Mouse (Mus musculus) intestine, embryonic 14.5 days (tissue): ENCODE results near the gene Timm10. TPM values are rescaled to one million over a fixed set of nuclear protein-coding genes. Genes with fewer than 3 reads are reported as not detected.

Source experiments
- ATAC-seq: fragments of 200-750 bp; cut with Nextera tagmentation; replicated peaks from 2 replicates; pipeline ENCODE4 v1.8.0; 2017; ENCODE audit warnings: low read depth, moderate number of reproducible peaks, moderate TSS enrichment, moderate library complexity; ENCODE audit not compliant: low FRiP score, low TSS enrichment
- DNase-seq: peaks from one replicate; pipeline ENCODE4 v3.0.0-alpha.2; 2018; ENCODE audit warnings: low spot score
- H3K27ac ChIP-seq: fragments of 300-500 bp; sonication (generic); 2 replicates; pipeline ENCODE4 v1.5.1; 2014; ENCODE audit warnings: low read depth, mild to moderate bottlenecking, control low read depth
- H3K27me3 ChIP-seq: fragments of 300-500 bp; sonication (generic); replicated peaks from 2 replicates; pipeline ENCODE4 v1.6.1; 2014; ENCODE audit warnings: low read length, control low read depth; ENCODE audit not compliant: control insufficient read depth, insufficient read depth
- H3K36me3 ChIP-seq: fragments of 300-500 bp; sonication (generic); 2 replicates; pipeline ENCODE4 v1.6.1; 2014; ENCODE audit warnings: low read length, control low read depth; ENCODE audit not compliant: control insufficient read depth, insufficient read depth
- H3K4me1 ChIP-seq: fragments of 300-500 bp; sonication (generic); replicated peaks from 2 replicates; pipeline ENCODE4 v1.6.1; 2014; ENCODE audit warnings: low read length, control low read depth, mixed read lengths; ENCODE audit not compliant: control insufficient read depth, insufficient read depth
- H3K4me2 ChIP-seq: fragments of 300-500 bp; sonication (generic); 2 replicates; pipeline ENCODE4 v1.6.1; 2014; ENCODE audit warnings: low read length
- H3K4me3 ChIP-seq: fragments of 300-500 bp; sonication (generic); 2 replicates; pipeline ENCODE4 v1.5.1; 2014; ENCODE audit warnings: low read depth, low read length, control low read depth, mixed read lengths
- H3K9ac ChIP-seq: fragments of 300-500 bp; sonication (generic); 2 replicates; pipeline ENCODE4 v1.6.1; 2014; ENCODE audit warnings: mild to moderate bottlenecking, low read length
- H3K9me3 ChIP-seq: fragments of 300-500 bp; sonication (generic); 2 replicates; pipeline ENCODE4 v1.6.1; 2016; ENCODE audit warnings: low read length, control low read depth; ENCODE audit not compliant: control insufficient read depth
- WGBS: fragments of 180-500 bp; shearing (Covaris S2); extraction: QIAGEN DNeasy Blood & Tissue Kit; methylation state at CpG from one replicate; pipeline ENCODE4 v1.1.7; 2014; 5-methylcytosine and 5-hydroxymethylcytosine counted together
- polyA plus RNA-seq: library from polyadenylated mRNA; unstranded; fragments of >200 nt; fragmentation: Nextera tagmentation; extraction: Ambion mirVana; gene quantifications from 2 replicates; pipeline ENCODE4 v1.2.1, GENCODE M21; 2014

The Timm10 gene
- polyA plus RNA-seq, 1 experiment from 2014 or later, result 73.7 TPM

DNA sequence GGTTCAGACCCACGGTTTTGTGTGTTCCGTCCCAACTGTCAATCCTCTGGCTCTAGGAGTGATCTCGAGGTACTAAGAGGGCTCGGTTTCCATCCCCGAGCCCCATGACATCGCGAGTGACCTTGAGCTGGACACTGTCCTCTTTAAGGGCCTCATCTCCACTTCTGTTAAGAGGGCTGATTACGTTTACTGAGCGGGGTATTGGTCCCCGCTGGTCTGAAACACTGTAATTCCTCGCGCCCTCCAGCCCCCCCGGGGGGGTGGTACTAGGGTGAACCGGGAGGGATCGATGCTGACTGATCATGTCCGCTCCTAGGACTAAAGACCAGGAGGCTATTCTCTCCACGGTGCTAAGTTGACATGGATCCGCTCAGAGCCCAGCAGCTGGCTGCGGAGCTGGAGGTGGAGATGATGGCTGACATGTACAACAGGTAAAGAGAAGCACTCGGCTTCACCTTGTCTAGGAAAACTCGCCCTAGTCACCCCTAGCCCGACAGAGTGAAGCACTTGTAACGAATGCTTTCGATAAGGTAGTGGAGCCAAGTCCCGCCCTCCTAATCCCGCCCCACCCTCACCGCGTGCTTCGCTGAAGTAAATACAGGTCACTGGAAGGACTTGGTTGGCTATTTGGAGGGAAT, 605 bp downstream of the Timm10 start:
- Histone ChIP-seq H3K9me3 (no peaks in the 10 kb centered on the region), H3K4me1 (peaks cover 8% of the 10 kb centered on the region; the same call in 1 of the 2 replicates), H3K4me2 (peak overlapping the region; percentile 98), H3K4me3 (peak overlapping the region; percentile 99), H3K36me3 (peaks cover 9% of the 10 kb centered on the region), H3K27me3 (no peaks in the 10 kb centered on the region), H3K27ac (peak overlapping the region; percentile 16; the same call in 1 of the 2 replicates), H3K9ac (peak overlapping the region; percentile 72)
- peak; percentile 23 for ATAC-seq
- peak; percentile 73 for DNase-seq
- under 1% methylated on average over 29 of the region's 29 CpGs for WGBS

DNA sequence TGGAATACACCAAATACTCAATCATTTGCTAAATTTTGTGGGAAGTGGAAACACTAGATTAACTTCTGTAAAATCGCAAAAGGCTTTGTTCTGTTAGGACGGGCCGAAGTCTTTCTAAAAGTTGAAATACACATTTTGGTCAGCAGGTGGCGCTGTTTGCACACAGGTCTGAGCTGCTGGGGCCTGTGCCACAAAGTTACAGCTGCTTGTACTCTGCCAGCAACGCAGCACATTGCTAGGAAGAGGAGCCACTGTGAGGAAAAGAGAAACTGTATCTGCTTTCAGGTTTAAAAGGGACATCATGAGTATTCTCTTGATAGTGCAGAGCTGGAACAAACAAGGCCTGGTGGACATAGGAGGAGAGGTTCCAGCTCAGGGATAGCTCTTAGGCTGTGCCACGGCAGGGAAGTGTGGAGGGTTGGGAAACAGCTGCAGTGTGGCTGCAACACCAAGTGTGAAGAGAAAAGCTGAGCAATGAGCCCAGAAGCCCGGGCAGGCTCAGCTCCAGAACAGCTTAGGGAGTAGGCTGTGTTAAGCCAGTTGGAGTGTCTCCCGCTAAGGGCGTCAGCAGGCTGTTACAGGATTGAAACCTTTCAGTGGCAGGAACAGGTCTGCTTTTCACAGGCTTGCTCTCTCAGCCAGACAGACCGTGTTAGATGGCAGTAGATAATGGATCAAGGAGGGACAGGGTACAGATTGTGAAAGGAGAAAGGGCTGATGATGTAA, 5.0 kb downstream of the Timm10 start:
- Histone ChIP-seq H3K36me3 (peaks cover 9% of the 10 kb centered on the region), H3K27ac (peak overlapping the region; percentile 17; the same call in 1 of the 2 replicates), H3K9me3 (no peaks in the 10 kb centered on the region), H3K4me2 (no peak overlapping the region), H3K9ac (peak overlapping the region; percentile 14; the same call in 1 of the 2 replicates), H3K4me3 (no peak overlapping the region), H3K4me1 (peaks cover 8% of the 10 kb centered on the region; the same call in 1 of the 2 replicates), H3K27me3 (no peaks in the 10 kb centered on the region)
- peak; percentile 92 for DNase-seq
- ATAC-seq, result peak; percentile 64
- WGBS, result 28% methylated on average over 10 of the region's 10 CpGs

DNA sequence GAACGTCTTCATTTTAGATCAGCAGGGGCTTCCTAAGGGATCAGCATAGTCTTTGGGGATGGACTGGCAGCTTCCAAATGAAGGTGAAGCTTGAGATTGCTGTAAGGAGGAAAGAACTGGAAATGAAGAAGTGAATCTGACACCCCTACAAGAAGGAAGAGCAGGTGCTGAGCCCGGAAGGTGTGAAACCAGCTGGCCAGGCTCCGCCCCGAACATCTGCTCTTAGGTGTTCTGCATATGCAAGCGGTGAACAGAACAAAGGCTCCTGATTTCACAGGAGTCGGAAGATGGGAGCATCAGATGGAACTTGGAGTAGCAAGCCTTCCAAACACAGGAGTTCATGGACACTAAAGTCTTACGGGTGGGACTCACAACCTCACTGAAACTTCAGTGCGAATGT, 10.3 kb downstream of the Timm10 start:
- Histone ChIP-seq H3K4me2 (no peak overlapping the region), H3K36me3 (no peaks in the 10 kb centered on the region), H3K9me3 (no peaks in the 10 kb centered on the region), H3K4me1 (peaks cover 20% of the 10 kb centered on the region), H3K9ac (no peak overlapping the region), H3K27me3 (peaks cover 6% of the 10 kb centered on the region; the same call in 1 of the 2 replicates), H3K27ac (no peak overlapping the region), H3K4me3 (no peak overlapping the region)
- DNase-seq (no peak), ATAC-seq (no peak)
- WGBS, result 48% methylated on average over 8 of the region's 8 CpGs

DNA sequence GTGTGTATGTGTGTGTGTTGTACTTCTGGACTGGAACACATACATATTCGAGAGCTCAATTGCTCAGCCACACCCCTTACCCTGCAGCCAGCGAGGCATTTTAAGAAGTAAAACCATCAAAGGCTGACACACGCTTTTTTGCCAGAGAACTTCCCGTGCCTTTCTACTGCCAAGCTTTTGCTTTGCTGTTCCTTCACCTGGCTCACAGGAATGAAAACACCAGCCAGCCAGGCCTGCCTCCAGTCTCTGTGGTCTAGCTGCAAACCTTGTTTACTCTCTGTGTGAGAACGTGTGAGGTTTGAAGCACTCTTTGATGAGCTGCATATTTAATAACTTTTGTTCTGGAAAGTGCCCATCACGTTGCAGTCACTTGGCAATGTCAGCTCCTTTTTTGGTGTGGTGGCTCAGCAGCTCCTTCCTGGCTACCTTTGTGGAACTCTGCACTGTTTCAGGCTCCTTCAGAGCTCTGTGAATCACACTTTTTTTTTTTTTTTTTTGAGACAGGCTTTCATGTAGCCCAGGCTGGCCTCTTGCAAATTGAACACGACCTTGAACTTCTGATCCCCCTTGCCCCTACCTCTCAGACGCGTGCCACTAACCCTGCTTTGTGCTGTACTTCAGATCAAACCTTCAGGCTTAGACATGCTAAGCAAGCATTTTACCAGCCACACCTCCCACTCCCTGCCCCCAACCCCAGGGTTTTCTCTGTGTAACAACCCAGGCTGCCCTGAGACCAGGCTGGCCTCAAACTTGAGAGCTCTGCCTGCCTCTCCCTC, 11.2 kb downstream of the Timm10 start:
- Histone ChIP-seq H3K4me1 (peaks cover 22% of the 10 kb centered on the region), H3K27ac (no peak overlapping the region), H3K27me3 (peaks cover 6% of the 10 kb centered on the region; the same call in 1 of the 2 replicates), H3K36me3 (no peaks in the 10 kb centered on the region), H3K9ac (no peak overlapping the region), H3K4me2 (no peak overlapping the region), H3K9me3 (no peaks in the 10 kb centered on the region), H3K4me3 (no peak overlapping the region)
- DNase-seq (no peak), ATAC-seq (no peak)
- WGBS, result 34% methylated on average over 9 of the region's 9 CpGs

DNA sequence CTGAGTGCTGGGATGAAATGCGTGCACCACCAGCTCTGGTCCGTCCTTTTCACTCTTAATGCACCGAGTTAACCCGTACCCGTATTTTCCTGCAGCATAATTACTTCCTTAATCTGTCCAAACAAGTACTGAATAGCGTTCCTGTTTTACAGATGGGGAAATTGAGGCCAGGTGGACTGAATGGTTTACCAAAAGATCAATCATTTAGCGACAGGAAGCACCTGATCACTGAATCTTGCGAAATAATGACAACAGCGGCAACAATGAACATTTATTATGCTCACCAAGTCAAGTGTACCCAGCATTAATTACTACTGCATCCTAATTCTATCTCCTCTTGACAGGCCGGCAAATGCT, 11.8 kb downstream of the Timm10 start, which contains the start of gene Slc43a1:
Gene Slc43a1 (plus strand): TSS at position 258 of the 357 bp plus-strand sequence.
- H3K27me3 ChIP-seq, result peaks cover 6% of the 10 kb centered on the region; the same call in 1 of the 2 replicates
- peak within 1 kb of the TSS; percentile 95 for H3K4me2 ChIP-seq
- H3K4me1 ChIP-seq, result peaks cover 22% of the 10 kb centered on the region
- no peaks in the 10 kb centered on the region for H3K9me3 ChIP-seq
- no peaks in the 10 kb centered on the region for H3K36me3 ChIP-seq
- ATAC-seq (no peak), DNase-seq (no peak)
- peak within 1 kb of the TSS; percentile 72 for H3K4me3 ChIP-seq
- H3K9ac ChIP-seq, result peak within 1 kb of the TSS; percentile 76
- 25% methylated on average over 10 of the region's 10 CpGs for WGBS
- peak within 1 kb of the TSS; percentile 94 for H3K27ac ChIP-seq

DNA sequence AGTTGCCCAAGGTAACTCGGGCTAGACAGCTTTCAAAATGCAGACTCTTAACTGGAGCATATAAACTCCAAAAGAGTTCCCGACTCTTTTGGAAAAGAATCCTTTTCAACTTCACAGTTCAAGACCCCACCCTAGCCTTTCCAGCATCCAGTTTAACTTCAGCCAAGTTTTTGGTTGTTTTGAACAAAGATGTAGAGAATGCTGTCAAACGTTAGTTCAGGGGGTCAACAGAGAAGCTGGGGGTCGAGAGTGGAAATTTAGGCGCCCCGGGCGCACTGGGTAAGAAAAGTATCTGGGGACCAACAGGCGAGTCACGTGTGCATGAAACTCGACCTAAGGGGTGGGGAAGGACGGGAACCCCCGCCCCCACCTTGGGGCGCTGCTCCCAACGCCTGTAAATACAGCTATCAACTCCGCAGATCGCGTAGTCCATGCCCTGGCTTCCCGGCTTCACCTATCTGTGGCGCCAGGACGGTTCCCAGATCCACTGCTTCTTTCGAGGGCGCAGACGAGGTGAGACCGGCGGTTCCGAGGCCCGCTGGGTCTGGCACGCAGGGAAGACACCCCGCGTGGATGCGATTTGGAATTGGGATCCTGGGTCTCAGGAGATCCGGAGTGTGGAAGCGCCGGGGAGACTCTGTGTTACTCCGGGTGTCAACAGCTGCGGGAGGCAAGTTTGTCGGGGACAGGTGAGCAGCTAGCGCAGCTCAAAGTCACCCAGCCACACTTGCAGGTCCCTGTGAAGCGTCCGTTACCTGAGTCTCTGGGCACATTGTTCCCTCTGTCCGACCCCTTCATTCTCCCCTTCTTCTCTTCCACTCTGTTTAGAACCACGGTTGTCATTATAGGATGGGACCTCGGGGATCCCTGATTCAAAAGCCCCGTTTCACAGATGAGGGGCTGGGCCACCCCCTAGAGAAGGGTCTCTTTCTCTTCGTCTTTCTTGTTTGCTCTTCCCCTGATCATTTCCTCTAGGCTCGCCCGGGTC, 12.5 kb downstream of the Timm10 start:
- peak; percentile 33 for ATAC-seq
- H3K36me3 ChIP-seq, result peaks cover 1% of the 10 kb centered on the region; the same call in 1 of the 2 replicates
- H3K27me3 ChIP-seq, result peaks cover 6% of the 10 kb centered on the region; the same call in 1 of the 2 replicates
- peak overlapping the region; percentile 95 for H3K4me2 ChIP-seq
- no peaks in the 10 kb centered on the region for H3K9me3 ChIP-seq
- peaks cover 22% of the 10 kb centered on the region for H3K4me1 ChIP-seq
- peak overlapping the region; percentile 76 for H3K9ac ChIP-seq
- peak; percentile 82 for DNase-seq
- peak overlapping the region; percentile 94 for H3K27ac ChIP-seq
- peak overlapping the region; percentile 72 for H3K4me3 ChIP-seq
- WGBS, result under 1% methylated on average over 47 of the region's 47 CpGs

DNA sequence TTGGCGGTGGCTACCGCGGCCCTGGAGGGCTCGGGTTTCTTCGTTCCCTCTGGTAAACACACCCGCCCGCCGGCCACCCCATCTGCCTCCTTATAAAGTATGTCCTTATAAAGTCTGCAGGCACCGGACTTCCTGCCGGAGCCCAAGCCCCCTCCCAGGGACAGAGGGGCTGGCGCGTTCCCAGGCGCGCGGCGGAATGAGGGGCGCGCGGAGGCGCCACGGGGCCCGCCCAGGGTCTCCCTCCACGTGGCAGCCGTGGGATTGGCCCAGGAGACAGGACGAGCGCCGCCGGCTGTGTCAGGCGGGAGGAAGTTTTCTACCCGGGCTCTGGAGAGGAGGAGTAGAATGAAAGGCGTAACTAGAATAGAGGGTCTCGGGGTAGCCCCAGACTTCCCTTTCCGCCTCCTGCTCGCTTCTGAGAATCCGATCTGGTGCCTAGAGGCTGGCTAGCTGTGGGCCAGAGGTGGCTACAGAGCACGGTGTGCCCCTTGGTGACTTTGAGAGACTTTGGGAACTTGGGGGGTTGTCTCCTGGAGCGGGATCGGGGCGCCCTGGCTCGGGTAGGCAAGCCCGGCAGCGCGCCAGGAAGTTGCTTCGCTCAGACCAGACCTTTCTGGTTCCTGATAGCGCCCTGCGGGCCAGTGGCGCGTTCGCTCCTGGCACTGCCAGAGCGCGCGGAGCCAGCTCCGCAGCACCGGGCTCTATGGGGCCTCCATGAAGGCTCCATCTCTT, 13.4 kb downstream of the Timm10 start:
- H3K27ac ChIP-seq, result peak overlapping the region; percentile 94
- DNase-seq (peak; percentile 91), ATAC-seq (peak; percentile 88)
- peak overlapping the region; percentile 72 for H3K4me3 ChIP-seq
- under 1% methylated on average over 53 of the region's 54 CpGs for WGBS
- H3K9ac ChIP-seq, result peak overlapping the region; percentile 76
- H3K27me3 ChIP-seq, result peaks cover 6% of the 10 kb centered on the region; the same call in 1 of the 2 replicates
- peak overlapping the region; percentile 95 for H3K4me2 ChIP-seq
- peaks cover 6% of the 10 kb centered on the region; the same call in 1 of the 2 replicates for H3K36me3 ChIP-seq
- H3K4me1 ChIP-seq, result peaks cover 22% of the 10 kb centered on the region
- H3K9me3 ChIP-seq, result no peaks in the 10 kb centered on the region
